Mouse (Mus musculus) embryo, embryonic 10 days (tissue): ENCODE results near the gene Rasgrp3.
"Not testable (repeated sequence)": the region's sequence is repeated elsewhere in the genome, so short reads cannot be mapped to it uniquely, and the experiment has no call there.

Source experiments
- DNase-seq: peaks from one replicate; pipeline ENCODE4 v3.0.0-alpha.2; 2015; ENCODE audit warnings: low spot score

The Rasgrp3 gene

DNA sequence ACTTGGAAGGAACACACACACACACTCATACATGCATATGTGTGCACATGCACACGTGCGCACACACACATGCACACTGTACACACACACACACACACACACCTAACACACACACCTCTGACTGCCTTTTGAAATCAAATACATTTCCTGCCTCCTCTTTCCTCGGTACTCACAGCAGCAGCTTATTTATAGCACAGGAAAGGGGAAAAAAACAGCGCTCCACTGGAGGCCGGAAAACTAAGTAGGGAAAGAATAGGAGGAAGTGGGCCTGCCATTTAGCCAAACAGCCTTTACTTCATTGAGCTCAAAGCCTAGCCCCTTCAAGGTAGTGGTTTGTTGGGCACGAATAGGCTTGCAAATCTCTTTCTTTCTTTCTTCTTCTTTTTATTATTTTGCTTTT lies at the start of gene Rasgrp3:
Gene Rasgrp3, plus strand, starts transcription at position 298 of the 400 bp plus-strand sequence.
- DNase-seq, result no peak

DNA sequence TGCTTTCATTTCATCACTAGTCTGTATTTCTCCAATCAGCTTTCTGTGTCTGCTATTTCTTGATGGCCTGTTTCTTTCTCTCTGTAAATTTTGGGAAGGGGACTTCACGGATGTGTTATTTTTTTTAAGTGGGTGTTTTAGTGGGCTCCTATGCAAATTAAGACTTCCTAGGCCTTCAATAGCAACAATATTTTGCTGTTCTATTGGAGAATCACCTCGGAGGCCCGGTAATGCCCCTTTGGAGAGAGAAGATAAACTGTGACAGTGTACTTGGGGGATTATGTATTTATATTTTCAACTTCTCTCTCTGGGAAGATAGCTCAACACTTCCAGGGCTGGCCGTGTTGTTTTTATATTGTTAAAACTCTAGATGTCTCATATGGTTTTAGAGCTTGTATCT lies 47.3 kb upstream of the Rasgrp3 start:
- DNase-seq, result no peak

DNA sequence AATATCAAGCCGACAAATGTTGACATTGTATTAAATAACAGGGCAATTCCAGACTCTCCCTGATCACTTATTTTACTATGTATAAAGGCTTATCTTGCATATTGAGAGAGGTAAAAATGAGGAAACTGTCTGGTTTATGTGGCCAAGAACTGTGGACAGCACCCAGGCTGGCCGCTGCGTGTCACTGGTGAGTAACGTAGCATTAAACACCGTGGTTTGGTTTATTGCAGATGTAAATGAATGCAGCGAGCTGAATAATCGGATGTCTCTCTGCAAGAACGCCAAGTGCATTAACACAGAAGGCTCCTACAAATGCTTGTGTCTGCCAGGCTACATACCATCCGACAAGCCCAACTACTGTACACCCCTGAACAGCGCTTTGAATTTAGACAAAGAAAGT lies 45.6 kb upstream of the Rasgrp3 start:
- DNase-seq, result no peak

DNA sequence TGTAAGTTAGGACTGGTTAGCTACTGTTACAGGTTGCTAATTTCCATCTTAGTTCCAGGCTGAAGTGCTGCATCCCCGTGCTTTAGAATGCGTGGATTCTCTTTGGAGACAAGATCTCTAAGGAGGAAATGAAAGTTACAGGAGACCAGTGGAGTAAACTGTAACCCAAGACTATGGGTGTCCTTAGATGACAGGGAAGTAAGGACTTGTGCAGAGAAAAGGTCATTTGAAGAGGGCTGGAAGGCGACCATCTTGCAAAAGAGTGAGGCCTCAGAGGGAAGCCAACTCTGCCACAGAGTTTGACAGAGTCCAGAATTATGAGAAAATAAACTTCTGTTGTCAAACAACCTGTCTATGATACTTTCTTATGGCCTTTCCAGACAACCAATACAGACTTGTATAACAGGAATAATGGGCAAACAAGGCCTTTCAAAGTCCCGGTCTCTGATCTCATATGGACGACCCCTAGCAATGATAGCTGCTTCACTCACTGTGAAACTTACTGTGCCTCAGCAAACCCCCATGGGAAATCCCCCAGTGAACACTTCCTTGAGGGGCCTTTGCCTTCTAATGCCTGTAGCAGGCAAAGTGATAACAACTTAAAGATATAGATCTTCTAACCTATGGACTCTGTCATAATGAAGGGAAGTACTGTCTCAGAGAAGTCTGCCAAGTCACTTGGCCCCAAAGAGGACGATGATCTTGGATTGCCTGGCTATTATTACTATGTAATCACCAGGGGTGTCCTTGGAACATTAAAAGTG lies 44.1 kb upstream of the Rasgrp3 start:
- no peak for DNase-seq

DNA sequence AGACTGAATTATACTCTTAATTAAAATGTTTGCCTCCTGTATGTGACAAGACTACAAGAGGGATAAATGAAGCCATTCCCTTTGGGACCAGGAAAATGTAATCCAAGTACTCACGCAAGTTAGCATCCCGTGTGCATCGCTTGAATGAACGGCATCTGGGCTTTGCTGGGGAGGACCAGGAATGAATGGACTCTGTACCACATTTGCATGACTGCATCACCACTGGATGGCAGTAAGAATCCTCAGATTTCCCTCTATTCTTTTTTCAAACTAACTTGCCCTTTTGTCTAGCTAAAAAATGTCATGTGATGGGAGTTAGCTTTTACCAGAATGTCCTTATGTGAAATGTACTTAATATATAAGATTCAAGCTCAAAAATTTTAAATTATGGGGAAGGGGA lies 29.3 kb upstream of the Rasgrp3 start:
- peak; percentile 26 for DNase-seq

DNA sequence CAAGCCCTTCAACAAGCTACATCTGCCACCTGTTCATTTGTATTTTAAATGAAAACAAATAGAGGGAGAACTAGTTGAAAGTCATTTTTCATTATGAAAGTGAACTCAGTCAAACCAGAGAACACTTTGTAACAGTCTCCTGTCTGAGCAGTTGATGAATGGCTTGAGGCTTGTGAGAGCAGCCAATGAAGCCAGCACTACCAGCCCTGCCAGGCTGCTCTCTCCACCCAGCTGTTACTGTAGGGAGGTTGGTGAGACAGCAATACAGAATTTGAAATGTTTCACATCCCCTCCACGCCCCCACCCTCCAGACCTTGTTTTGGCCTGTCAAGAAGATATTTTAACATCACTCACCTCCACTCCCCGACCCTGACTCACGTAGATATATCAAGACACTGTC lies 18.8 kb upstream of the Rasgrp3 start:
- DNase-seq, result no peak

DNA sequence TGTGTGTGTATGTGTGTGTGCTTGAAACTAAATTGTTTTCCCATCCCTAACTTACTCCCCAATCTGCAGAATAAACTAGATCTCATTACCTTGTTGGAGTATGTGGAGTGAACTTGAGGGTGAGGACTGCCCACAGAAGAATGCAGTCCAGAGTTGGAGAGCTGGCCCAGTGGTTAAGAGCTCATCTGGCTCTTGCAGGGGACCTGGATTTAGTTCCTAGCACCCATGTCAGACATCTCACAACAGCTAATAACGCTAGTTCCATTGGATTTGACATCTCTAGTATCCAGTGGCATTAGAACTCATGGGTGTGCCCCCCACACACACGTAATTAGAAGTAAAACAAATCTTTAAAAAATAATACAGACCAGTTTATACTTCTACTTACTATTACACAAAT lies 1.5 kb upstream of the Rasgrp3 start:
- DNase-seq, result no peak

DNA sequence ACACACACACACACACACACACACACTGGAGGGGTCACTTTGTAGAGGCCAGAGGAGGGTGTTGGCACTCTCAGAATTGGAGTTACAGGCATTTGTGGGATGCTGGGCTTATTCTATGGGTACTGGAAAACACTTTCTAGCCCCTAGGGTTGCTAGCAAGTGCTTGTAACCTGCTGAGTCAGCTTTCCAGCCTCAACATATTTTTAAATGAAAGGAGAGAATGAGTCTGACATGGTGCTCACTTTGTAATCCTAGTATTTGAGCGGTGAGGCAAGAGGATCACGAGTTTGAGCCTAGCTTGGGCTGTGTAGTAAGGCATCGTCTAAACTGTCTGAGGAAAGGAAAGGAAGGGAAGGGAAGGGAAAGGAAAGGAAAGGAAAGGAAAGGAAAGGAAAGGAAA lies 825 bp upstream of the Rasgrp3 start:
- DNase-seq, result no peak

DNA sequence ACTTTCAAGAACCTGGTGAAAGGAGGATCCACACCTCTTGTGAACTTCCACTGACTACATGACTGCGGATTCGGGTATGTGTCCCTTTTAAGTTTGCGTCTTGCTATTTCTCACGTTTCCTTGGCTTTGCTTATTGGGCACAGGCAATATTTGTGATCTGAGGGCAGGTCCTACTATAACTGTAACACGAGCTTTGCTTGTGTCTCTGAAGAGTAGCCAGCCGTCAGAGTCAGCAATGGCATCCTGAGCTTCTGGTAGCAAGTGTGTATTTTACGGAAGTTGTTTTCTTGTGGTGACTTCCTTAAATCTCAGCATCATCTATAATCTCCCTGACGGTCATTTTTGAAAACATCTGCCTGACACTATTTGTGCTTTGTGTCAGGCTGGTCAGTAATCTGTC lies 399 bp downstream of the Rasgrp3 start:
- DNase-seq, result no peak

DNA sequence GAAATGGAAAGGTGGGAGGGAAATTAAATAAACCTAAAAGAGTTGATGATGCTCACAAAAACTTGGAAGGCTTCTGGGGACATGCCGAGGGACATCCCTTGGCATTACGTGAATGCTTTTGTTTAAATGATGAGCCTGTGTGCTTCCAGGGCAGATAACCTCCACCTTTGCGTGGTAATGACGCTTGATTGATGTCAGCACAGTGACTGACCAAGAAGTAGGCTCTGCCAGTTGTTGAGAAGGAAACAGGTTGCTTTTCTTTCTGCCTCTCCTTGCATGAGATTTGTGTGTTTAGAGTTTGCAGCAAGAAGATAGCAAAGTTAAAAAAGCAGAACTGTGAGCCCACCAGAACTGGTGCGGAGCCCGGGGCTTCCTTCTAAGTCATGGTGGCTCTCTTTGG lies 1.1 kb downstream of the Rasgrp3 start:
- DNase-seq, result no peak

DNA sequence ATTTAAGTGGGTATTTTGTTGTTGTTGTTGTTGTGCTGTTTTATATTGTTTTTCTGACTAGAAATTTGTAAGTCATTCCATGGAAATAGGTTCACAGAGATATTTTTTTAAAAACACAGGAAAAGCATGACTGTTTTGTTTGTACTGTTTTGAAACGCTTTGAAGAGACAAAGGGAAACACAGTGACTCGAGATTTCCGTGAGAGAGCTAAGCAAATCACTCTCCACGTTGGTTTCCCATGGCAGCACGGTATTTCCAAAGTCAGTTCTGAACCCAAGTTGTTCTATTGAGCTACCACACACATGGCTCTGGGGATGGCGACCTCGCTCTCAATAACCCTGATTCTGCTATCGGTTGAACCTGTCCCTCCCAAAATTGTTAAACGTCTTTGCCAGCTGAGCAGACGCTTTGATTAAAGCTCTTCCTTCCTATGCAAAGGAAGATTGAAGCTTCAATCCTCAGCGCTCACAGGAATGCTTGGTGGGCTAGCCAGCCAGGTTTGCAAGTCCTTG lies 1.6 kb downstream of the Rasgrp3 start:
- no peak for DNase-seq

DNA sequence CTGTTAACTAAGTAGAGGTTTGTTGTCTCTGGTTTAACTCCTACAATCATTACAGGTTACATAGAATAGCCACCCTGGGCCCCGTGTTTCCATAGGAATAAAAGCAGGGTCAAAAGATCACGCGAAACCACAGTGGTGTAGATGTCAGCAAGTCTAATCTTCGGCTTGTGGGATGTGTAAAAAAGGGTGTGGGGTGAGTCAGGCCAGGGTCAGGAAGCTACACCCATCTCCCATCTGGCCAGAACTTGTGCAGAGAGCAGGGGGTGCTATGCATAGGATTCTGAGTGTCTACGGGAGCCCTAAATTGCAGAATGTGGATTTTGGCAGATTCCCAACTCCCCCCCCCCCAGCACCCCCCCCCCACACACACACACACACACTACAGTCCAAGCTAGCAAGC lies 2.5 kb downstream of the Rasgrp3 start:
- no peak for DNase-seq

DNA sequence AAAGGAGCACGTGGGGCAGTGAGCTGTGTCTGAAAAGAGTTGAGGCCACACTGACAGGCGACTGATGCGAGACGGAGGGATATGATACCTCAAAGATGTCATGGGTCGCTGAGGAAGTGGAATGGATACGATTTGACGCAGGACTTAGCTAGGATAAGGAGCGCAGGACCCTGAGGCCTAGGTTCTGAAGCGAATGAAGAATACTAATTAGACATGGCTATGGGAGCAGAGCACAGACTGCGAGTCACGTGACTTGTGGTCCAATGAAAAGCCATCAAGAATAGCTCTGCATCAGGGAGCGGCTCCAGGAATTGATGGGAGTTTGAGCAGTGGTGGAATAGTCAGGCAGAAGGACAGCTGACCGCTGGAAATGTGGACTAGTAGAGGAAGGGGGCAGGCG lies 3.4 kb downstream of the Rasgrp3 start:
- no peak for DNase-seq

DNA sequence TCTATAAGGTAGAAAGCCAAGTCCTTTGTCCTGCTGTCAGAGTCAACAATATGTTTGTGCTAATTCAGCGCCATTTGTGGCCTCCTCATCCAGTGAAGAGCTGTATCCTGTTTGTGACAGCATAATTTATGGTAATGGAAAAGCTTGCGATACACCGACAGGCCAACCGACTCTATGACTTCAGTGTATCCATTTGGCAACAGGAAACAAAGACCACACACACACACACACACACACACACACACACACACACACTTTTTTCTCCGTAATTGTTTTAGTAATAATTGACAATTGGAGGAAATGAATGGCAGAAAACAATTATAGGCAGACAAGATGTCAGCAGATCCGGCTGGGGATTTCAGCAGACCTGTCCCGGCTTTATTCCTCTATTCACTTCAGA lies 4.9 kb downstream of the Rasgrp3 start:
- DNase-seq, result no peak

DNA sequence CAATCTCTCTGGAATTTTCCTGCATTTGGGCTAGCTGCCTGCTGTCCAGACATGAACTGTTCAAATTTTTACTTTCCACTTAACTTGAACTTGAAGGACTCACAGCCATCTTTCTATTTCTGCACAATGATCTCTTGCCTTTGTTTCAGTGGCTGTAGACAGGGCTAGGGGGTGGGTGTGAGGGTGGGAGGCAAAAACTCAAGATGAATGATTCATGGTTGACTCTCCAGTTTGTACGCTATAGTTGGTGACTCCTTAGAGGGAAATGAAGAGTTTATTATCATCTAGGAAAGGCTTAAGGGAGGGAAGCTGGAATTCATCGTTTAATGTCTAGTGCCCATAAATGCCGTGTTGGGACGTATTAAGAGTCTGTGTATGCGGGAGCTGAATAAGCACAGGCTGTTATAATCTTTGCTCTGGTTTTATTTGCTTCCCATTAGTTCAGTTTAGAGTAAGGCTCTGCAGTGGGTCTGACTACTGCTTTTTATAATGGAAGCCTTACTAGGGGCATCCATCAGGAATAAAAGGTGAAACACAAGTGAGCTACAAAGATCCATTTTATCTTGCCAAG lies 5.6 kb downstream of the Rasgrp3 start:
- DNase-seq, result no peak

DNA sequence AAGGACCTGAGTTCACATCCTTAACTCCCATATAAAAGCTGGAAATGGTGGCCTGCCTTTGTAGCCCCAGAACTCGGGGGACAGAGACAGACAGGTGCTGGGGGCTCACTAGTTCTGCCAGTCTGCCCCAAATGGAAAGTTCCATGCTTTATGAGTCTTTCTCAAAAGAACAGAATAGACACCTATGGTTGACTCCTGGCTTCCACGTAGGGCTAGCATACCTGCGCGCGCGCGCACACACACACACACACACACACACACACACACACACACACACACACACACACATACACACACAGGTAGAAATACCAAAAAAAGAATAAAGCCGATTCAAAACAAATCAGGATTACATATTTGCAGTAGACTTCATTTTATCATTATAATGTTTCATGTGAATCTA lies 6.7 kb downstream of the Rasgrp3 start:
- DNase-seq, result no peak

DNA sequence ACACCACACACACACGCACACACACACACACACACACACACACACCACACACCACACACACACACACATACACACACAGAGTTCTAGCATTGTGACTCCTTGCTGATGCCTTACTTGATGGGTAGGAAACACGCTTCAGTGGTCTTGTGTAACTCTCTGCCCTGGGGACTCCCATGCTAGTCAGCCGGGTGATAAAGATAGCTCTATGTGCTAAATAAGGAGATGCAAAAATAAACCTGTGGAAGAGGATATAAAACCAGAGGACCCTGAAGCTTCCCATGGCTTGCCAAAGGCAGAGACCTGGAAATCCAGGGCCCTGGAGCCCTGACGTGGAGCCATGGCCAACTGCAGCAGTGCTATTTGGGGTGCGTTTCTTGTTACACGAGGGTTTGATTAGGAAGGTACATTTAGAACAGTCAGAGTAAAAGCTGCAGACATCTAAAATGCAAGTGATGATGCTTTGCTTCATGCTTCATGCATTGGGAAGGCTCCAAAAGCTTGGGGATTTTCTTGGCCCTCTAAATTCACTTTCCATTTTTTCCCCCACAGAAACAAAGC lies 7.4 kb downstream of the Rasgrp3 start:
- no peak for DNase-seq

DNA sequence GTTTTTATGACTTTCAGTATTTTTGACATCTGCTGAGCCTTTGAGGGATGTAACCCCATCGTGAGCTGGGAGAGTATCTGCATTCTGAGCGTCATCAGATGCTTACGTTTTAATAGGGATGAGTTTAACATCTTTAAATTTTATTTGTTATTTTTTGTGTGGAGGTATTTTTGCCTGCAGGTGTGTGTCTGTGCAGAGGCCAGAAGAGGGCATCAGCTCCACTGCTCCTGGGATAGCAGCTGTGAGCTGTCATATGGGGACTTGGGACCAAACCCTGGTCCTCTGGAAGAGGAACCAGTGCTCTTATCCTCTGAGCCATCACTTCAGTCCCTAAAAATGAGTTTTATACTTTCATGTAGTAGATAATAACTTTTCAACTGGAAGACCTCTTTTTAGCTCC lies 12.6 kb downstream of the Rasgrp3 start:
- DNase-seq, result no peak

DNA sequence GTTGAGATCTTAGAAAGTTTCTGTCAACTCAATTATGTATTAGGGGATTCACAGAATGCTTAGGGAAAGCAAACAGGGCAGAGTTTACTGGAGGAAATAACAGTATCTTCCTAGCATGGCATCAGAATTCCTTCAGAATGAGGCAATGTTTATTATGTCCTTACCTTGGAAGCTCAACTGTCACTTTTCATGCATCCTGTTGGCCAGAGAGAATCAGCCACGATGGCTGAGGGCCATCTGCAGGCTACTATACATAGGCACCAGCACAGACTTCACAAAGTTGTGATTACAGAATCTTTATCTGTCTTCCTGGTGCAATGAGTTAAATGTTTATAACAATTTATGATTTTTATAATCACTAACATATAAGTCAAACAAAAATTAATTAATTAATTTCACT lies 13.3 kb downstream of the Rasgrp3 start:
- no peak for DNase-seq

DNA sequence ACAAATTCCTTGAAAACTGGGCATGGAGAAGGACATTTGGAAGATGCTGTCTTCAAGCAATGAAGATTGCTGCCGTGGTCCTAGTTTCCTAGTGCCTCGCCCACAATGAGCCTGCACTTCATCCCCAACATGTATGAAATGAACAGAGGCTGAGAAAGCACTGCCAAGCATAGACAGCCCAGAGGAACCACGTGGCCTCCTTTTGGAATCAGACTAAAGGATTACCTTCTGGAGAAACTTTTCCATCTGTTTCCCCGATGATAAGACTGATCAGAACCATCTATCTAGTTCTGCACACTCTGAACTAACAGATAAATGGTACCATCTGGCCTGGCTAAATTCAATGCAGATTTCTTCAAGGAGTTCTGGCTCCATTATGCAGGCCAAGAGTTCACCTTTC lies 16.6 kb downstream of the Rasgrp3 start:
- DNase-seq, result no peak

DNA sequence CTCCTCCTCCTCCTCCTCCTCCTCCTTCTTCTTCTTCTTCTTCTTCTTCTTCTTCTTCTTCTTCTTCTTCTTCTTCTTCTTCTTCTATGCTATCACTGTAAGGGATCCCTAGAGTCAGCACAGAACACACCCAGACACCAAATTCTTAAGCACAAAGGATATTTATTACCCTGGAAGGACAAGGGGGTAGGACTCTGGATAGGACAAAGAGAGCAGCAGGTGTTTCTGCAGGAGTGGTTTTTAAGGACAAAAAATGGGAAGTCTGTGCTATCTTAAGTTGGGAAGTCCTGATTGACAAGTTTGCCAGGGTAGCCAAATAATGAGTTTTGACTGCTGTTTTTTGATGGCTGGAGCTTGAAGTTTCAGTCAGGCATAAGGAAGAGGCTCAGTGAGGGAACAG lies 17.9 kb downstream of the Rasgrp3 start:
- DNase-seq, result no peak

DNA sequence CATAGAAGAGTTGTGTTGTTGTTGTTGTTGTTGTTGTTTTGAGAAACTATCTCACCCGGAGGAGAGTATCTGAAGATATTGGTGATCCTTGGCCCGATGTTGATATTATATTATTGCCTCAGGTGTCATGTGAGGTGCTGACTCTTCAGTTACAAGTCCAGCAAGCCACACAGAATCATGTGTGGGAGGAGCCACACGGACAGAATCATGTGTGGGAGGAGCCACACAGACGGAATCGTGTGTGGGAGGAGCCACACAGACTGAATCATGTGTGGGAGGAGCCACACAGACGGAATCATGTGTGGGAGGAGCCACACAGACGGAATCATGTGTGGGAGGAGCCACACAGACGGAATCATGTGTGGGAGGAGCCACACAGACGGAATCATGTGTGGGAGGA lies 20.4 kb downstream of the Rasgrp3 start:
- not testable (repeated sequence) for DNase-seq

DNA sequence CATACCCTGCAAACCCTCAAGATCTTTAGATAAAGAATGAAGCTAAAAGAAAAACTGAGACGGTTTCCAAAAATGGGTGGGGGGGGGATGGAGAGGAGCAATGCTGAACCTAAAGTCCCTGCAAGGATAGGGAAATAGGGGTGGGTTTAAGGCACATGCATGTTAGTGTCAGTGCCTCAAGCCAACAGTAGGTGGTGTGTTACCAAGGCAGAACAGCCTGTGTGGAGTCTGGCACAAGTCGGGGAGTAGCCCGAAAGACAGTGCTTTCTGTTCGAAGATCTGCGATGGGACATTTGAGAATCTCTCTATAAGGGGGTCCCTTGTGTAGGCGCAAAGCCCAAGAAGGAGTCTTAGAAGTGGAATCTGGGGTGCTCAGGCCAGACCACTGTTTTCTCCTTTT lies 24.9 kb downstream of the Rasgrp3 start:
- DNase-seq, result no peak

DNA sequence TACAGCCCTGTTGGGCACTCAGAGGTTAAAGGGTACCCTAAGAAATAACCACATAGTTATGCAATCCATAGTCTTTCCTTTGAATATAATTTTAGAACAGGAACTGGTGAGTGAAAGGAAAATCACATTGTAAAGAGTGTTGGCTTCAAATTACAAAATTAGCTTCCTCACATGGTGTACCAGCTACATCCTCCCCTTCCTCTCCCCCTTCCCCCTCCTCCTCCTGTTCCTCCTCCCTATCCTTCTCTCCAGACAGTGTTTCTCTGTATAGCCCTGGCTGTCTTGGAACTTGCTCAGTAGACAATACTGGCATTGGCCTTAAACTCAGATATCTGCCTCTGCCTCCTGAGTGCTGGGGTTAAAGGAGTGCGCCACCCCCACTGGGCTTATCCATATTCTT lies 26.1 kb downstream of the Rasgrp3 start:
- no peak for DNase-seq
